Mouse (Mus musculus) small intestine, adult 2 months (tissue): ENCODE data around the gene Alg11.

ENCODE experiments used
- CTCF ChIP-seq: fragments of 200-500 bp; IDR thresholded peaks from 2 replicates; pipeline ENCODE4 v1.5.1; 2012; ENCODE audit warnings: low read depth, mild to moderate bottlenecking, control low read depth, inconsistent platforms, low read length, moderate library complexity, mixed read lengths; ENCODE audit not compliant: insufficient replicate concordance, insufficient read length; ENCODE audit errors: extremely low read depth
- POLR2A ChIP-seq: fragments of 200-500 bp; IDR thresholded peaks from 2 replicates; pipeline ENCODE4 v1.6.1; 2012; ENCODE audit warnings: low read depth, mild to moderate bottlenecking, control low read depth, inconsistent platforms, low read length, moderate library complexity

GRCm38 (mm10) chr8:22039468-22040152, 20.9 kb upstream of the Alg11 start:
- no peak for TF ChIP-seq POLR2A
- TF ChIP-seq CTCF: no peak
